Mouse (Mus musculus): ENCODE data around the gene Ush2a. TPM values are rescaled to one million over a fixed set of nuclear protein-coding genes. Genes with fewer than 3 reads are reported as not detected.

Ush2a gene
- polyA plus RNA-seq, 1 experiment from 2014 or later = 0.04 TPM

DNA sequence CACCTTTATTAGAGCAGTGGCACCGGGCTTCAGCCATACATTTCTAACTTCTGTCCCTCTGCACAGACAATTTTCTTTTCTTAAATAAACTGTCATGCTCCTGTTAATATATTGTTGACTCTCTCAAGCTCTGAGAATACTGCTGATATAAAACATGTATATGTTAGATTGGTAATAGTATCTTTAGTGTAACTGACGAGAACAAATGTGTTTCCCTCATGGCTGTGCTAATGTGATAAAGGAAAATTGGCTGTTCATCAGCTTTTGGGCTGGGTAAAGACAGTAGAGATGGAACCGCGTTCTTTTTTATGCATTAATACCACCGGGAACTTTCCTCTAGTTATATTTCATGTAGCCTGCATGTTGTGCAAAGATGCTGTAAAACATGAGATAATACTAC, 54.8 kb downstream of the Ush2a start:
- no peak overlapping the region for H3K4me3 ChIP-seq
- WGBS = 88% methylated on average over 5 of the region's 5 CpGs
- no peaks in the 10 kb centered on the region for H3K4me1 ChIP-seq
- no peaks in the 10 kb centered on the region for H3K9me3 ChIP-seq
- no peak overlapping the region for H3K9ac ChIP-seq
- H3K36me3 ChIP-seq = no peaks in the 10 kb centered on the region
- no peak overlapping the region for H3K27ac ChIP-seq
- no peak overlapping the region for H3K4me2 ChIP-seq (replicated peaks)
- ATAC-seq (ENCODE audit: low FRiP score, low read depth) = no peak
- no peaks in the 10 kb centered on the region for H3K27me3 ChIP-seq

DNA sequence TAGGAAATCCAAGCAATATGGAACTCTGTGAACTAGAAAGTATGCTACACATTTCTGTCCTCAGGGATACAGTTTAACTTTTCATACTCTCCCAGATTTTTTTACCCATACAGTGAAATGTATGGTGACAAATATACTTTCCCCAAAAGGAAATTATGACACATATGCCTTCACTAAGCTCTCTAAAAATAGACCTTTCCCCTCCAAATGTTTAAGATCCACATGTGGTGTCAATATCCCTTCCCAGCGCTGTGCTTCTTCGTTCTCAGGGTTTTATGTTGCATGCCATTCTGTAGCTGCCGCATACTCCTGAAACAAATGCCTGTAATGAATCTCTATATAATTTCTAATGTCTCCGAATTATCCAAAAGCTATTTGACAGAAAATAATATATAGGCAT, 58.4 kb downstream of the Ush2a start:
- no peak overlapping the region for H3K9ac ChIP-seq
- no peaks in the 10 kb centered on the region for H3K4me1 ChIP-seq
- H3K4me2 ChIP-seq (replicated peaks) = no peak overlapping the region
- no peak overlapping the region for H3K27ac ChIP-seq
- H3K4me3 ChIP-seq = no peak overlapping the region
- H3K9me3 ChIP-seq = no peaks in the 10 kb centered on the region
- 46% methylated on average over 4 of the region's 4 CpGs for WGBS
- H3K27me3 ChIP-seq = no peaks in the 10 kb centered on the region
- no peaks in the 10 kb centered on the region for H3K36me3 ChIP-seq
- peak; percentile 40 for ATAC-seq (ENCODE audit: low FRiP score, low read depth)

DNA sequence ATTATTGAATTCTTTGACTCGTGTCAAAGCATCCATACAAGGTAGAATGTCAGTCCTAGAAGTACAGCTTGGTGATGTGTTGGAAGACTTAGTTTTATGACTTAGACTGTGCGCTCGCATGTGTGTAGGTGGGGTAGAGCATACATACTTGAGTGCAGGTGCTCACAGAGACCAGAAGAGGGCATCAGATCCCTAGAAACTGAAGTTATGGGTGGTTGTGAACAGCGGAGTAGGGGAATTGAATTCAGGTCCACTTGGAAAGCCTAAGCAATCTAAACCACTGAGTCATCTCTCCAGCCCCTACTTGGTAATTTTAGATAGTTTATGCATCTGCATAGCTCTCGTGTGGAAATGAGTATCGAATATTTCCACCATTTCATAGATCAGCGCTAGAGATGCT, 59.7 kb downstream of the Ush2a start:
- Histone ChIP-seq H3K4me3 (no peak overlapping the region), H3K27me3 (no peaks in the 10 kb centered on the region), H3K4me1 (no peaks in the 10 kb centered on the region), H3K9me3 (no peaks in the 10 kb centered on the region), H3K36me3 (no peaks in the 10 kb centered on the region), H3K27ac (no peak overlapping the region), H3K9ac (no peak overlapping the region), H3K4me2 (replicated peaks) (no peak overlapping the region)
- WGBS = 83% methylated on average over 7 of the region's 7 CpGs
- ATAC-seq (ENCODE audit: low FRiP score, low read depth) = no peak

DNA sequence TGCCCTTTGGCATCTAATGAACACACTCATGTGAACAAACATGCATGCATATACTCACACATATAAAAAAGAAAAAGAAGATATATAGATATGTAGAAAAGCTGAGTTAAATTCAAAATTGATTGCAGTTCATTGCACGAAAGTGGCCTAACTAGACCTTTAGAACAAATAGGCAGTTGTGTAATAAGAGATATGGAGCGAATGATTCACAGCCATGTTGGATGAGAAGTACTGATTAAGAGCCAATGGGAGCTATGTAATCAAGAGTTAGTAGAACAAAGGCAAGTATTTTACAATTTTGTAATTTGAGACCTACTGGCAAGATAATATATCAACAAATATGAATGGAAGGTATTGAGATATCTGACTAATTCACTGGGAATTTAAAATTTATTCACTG, 68.6 kb downstream of the Ush2a start:
- no peak overlapping the region for H3K4me3 ChIP-seq
- no peaks in the 10 kb centered on the region for H3K27me3 ChIP-seq
- ATAC-seq (ENCODE audit: low FRiP score, low read depth) = no peak
- 91% methylated on average over 2 of the region's 2 CpGs for WGBS
- H3K9me3 ChIP-seq = no peaks in the 10 kb centered on the region
- H3K9ac ChIP-seq = no peak overlapping the region
- H3K4me1 ChIP-seq = no peaks in the 10 kb centered on the region
- no peaks in the 10 kb centered on the region for H3K36me3 ChIP-seq
- H3K4me2 ChIP-seq (replicated peaks) = no peak overlapping the region
- no peak overlapping the region for H3K27ac ChIP-seq

DNA sequence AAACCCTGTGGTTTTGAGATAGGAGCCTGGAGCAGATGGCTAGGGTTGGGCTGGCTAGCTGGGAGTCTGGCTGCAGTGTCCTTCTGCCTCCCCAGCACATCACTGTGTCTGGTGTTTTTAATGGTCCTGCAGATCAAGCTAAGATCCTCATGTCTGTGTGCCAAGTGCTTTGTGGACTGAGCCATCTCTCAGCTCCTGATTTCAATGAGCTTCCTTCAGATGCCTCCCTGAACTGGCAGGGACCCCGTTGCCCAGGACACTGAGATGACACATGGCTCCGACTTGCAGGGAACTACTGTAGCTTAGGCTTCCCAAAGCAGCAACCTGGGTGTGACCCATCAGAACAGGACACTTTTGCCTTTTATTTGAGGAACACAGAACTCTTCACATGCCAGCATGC, 72.1 kb downstream of the Ush2a start:
- Histone ChIP-seq H3K36me3 (no peaks in the 10 kb centered on the region), H3K27ac (no peak overlapping the region), H3K4me3 (no peak overlapping the region), H3K27me3 (no peaks in the 10 kb centered on the region), H3K9ac (no peak overlapping the region), H3K4me2 (replicated peaks) (no peak overlapping the region), H3K9me3 (no peaks in the 10 kb centered on the region), H3K4me1 (no peaks in the 10 kb centered on the region)
- WGBS = 75% methylated on average over 2 of the region's 2 CpGs
- no peak for ATAC-seq (ENCODE audit: low FRiP score, low read depth)

DNA sequence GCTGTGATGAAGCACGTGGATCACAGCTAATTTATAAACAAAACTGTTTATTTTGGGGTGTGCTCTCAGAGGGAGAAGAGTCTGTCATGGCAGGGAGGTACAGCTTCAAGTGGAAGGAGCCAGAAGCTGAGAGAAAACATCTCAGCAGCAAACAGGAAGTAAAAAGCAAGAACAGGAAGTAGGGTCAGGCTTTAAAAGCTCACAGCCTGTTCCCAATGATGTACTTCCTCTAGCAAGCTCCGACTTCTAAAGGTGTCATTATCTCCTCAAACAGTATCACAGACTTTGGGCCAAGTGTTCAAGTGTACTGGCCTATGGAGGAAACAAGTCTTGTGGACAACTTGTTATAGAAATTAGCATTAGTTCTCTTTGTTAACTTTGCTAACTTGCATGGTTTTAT, 85.9 kb downstream of the Ush2a start:
- 53% methylated on average over 2 of the region's 2 CpGs for WGBS
- no peaks in the 10 kb centered on the region for H3K4me1 ChIP-seq
- no peaks in the 10 kb centered on the region for H3K9me3 ChIP-seq
- H3K4me3 ChIP-seq = no peak overlapping the region
- no peak for ATAC-seq (ENCODE audit: low FRiP score, low read depth)
- no peaks in the 10 kb centered on the region for H3K27me3 ChIP-seq
- no peak overlapping the region for H3K9ac ChIP-seq
- H3K27ac ChIP-seq = no peak overlapping the region
- no peaks in the 10 kb centered on the region for H3K36me3 ChIP-seq
- H3K4me2 ChIP-seq (replicated peaks) = no peak overlapping the region

DNA sequence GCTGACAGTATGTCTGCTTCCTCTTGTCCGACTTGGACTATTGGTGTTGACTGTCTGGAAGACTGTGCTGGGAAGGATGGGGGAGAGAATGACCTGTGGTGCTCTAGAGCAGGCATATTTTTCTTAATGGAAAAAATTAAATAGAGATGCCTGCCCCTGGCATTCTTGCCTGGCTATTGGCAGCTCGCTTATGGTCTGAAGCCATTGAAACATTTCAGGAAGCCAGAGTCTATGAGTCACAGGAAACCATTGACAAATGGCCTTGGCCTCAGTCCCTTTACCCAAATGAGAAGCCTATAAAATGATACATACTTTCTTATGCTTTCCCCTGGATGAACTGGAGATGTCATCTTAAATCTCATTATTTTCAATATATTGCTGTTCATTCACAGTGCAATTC, 92.9 kb downstream of the Ush2a start:
- Histone ChIP-seq H3K9ac (no peak overlapping the region), H3K27ac (no peak overlapping the region), H3K27me3 (no peaks in the 10 kb centered on the region), H3K4me1 (no peaks in the 10 kb centered on the region), H3K36me3 (no peaks in the 10 kb centered on the region), H3K4me2 (replicated peaks) (no peak overlapping the region), H3K9me3 (no peaks in the 10 kb centered on the region), H3K4me3 (no peak overlapping the region)
- ATAC-seq (ENCODE audit: low FRiP score, low read depth) = no peak
- WGBS = 91% methylated on average over 2 of the region's 2 CpGs

DNA sequence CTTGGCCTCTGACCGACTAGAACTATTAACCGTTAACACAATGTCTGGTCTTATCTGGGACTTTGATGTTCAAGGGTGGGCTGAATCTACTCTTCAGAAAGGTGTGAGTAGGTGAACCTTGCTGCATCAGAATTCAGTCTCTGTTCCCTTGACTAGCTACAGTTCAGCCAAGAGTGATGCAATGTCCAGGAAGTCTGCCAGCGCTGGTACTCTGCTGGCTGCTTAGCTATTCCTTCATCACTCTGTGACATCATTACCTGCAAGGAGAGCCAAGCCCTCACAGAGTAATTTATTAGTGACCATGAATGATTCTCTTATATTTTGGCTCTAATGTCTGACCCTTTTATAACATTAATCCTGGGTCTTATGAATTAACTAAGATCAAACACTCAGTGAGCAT, 101.7 kb downstream of the Ush2a start:
- H3K9me3 ChIP-seq = no peaks in the 10 kb centered on the region
- 75% methylated on average over 3 of the region's 3 CpGs for WGBS
- H3K36me3 ChIP-seq = no peaks in the 10 kb centered on the region
- no peak overlapping the region for H3K27ac ChIP-seq
- 0 out of 2 replicates have a peak, but pooled peaks cover 5% of the 10 kb centered on the region for H3K4me1 ChIP-seq
- no peak overlapping the region for H3K9ac ChIP-seq
- H3K4me3 ChIP-seq = no peak overlapping the region
- no peak for ATAC-seq (ENCODE audit: low FRiP score, low read depth)
- H3K4me2 ChIP-seq (replicated peaks) = no peak overlapping the region
- H3K27me3 ChIP-seq = no peaks in the 10 kb centered on the region

DNA sequence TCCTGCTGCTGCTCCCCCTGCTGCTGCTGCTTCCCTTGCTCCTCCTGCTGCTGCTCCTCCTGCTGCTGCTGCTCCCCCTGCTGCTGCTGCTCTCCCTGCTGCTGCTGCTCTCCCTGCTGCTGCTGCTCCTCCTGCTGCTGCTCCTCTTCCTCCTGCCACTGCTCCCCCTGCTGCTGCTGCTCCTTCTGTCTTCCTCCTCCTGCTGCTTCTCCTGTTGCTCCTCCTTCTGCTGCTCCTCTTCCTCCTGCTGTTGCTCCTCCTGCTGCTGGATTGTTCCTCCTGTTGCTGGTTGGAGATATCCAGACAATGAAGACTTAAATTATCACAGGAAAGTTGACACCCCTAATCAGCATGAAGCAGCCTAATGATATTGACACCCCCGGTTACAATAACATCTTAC, 123.4 kb downstream of the Ush2a start:
- ATAC-seq (ENCODE audit: low FRiP score, low read depth) = no peak
- 0 out of 2 replicates have a peak, but pooled peaks cover 2% of the 10 kb centered on the region for H3K27me3 ChIP-seq
- no peak overlapping the region for H3K27ac ChIP-seq
- H3K36me3 ChIP-seq = no peaks in the 10 kb centered on the region
- H3K9ac ChIP-seq = no peak overlapping the region
- H3K4me1 ChIP-seq = no peaks in the 10 kb centered on the region
- H3K4me3 ChIP-seq = no peak overlapping the region
- H3K9me3 ChIP-seq = no peaks in the 10 kb centered on the region
- WGBS = 67% methylated on average over 1 of the region's 1 CpGs
- H3K4me2 ChIP-seq (replicated peaks) = no peak overlapping the region

DNA sequence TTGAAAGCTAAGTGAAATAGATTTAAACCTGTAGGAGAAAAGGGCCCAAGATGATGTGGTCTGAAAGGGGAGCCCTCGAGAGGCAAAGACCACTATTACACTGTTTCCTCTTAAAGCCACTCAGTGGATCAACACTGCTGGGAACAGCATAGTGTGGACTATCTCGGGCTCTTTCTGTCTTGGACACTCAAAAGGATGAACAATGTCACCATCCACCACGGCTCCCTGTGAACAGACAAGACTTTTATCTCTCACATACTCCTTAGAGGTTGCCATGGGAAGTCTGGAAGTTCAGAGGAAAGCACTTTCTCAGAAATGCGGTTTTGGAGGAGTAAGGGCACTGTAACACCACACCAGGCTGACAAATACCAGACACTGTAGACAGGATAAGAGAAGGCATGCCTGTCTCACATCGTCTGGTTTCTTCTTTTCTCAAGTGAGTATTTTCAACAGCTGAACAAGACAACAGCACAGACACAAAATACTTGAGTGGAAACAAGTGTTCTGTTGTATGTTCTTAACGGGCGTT, 124.0 kb downstream of the Ush2a start:
- Histone ChIP-seq H3K27ac (no peak overlapping the region), H3K4me2 (replicated peaks) (no peak overlapping the region), H3K4me3 (no peak overlapping the region), H3K4me1 (no peaks in the 10 kb centered on the region), H3K27me3 (0 out of 2 replicates have a peak, but pooled peaks cover 2% of the 10 kb centered on the region), H3K9me3 (no peaks in the 10 kb centered on the region), H3K9ac (no peak overlapping the region), H3K36me3 (no peaks in the 10 kb centered on the region)
- WGBS = 47% methylated on average over 7 of the region's 7 CpGs
- ATAC-seq (ENCODE audit: low FRiP score, low read depth) = no peak

DNA sequence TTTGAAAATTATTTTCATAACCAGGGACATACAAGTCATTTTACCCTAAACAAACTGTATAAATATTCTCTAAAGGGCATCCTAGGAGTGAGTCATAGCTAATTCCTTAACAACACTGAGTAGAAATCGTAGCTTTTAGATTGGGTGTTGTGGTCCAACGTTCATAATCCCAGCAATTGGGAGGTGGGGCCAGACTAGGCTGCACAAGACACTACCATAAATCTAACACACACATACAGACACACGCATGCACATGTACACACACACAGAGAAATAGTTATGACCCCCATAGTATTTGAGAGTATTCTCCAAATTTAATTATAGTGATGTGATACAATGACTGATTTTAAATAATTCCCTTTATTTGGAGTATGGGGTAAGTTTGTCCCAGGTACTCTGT, 125.5 kb downstream of the Ush2a start:
- no peak overlapping the region for H3K9ac ChIP-seq
- no peak overlapping the region for H3K27ac ChIP-seq
- H3K4me3 ChIP-seq = no peak overlapping the region
- ATAC-seq (ENCODE audit: low FRiP score, low read depth) = no peak
- WGBS = 83% methylated on average over 3 of the region's 3 CpGs
- no peaks in the 10 kb centered on the region for H3K36me3 ChIP-seq
- 0 out of 2 replicates have a peak, but pooled peaks cover 2% of the 10 kb centered on the region for H3K27me3 ChIP-seq
- H3K4me1 ChIP-seq = no peaks in the 10 kb centered on the region
- H3K9me3 ChIP-seq = no peaks in the 10 kb centered on the region
- H3K4me2 ChIP-seq (replicated peaks) = no peak overlapping the region

DNA sequence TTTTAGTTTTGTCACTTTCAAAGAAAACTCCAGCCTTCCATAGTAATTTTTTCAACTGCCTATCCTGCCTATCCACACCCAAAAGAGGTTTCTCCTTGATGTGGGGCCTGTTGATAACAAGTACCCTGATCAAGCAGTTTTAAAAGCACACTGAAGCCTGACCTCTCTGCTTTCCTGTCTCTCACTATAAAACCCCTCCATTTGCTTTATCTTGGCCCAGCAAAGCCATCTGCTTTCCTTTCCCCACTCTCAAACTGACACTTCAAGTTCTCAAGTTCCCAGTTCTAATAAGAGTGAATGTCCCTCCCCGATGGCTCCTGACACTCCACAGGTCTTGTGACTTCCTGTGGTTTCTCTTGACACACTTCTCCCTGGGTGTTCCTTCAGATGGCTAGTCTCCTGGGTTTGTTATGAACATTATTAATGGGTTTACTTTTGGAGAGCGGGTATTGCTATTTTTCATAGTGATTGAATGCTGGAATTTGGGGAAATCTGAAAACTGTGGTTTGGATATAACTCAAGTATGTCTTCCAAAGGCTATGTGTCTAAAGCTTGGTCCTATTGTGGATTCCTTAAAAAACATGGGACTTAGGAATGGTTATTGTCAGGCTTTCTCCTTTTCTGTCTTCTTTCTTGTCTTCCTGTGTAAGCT, 126.1 kb downstream of the Ush2a start:
- H3K36me3 ChIP-seq = no peaks in the 10 kb centered on the region
- no peak for ATAC-seq (ENCODE audit: low FRiP score, low read depth)
- no peaks in the 10 kb centered on the region for H3K4me1 ChIP-seq
- no peak overlapping the region for H3K4me3 ChIP-seq
- no peaks in the 10 kb centered on the region for H3K9me3 ChIP-seq
- H3K27ac ChIP-seq = no peak overlapping the region
- H3K27me3 ChIP-seq = 0 out of 2 replicates have a peak, but pooled peaks cover 2% of the 10 kb centered on the region
- no peak overlapping the region for H3K4me2 ChIP-seq (replicated peaks)
- no peak overlapping the region for H3K9ac ChIP-seq
- 50% methylated on average over 2 of the region's 2 CpGs for WGBS

DNA sequence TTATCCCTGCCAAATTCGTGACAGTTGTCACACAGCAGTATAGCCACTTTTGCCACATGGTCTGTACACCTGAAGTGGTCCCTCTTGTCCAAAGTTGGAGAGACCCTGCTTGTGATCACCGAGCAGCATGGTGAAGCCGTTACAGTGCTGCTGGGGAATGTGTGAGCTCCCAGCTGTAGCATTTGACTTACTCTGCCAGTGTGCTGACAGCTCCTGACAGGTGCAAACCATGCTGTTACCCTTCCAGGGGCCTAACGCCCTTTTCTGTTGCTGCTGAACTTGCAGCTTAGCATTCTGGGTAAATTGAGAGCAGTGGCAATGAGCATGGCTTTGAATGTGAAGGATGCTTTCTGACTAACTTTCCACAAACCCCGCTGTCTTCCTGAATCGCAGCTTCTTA, 128.3 kb downstream of the Ush2a start:
- H3K9me3 ChIP-seq = no peaks in the 10 kb centered on the region
- ATAC-seq (ENCODE audit: low FRiP score, low read depth) = peak; percentile 71; the same call in 1 of the 2 replicates
- no peak overlapping the region for H3K4me3 ChIP-seq
- 0 out of 2 replicates have a peak, but pooled peaks cover under 1% of the 10 kb centered on the region for H3K27me3 ChIP-seq
- H3K4me2 ChIP-seq (replicated peaks) = no peak overlapping the region
- no peaks in the 10 kb centered on the region for H3K36me3 ChIP-seq
- H3K4me1 ChIP-seq = no peaks in the 10 kb centered on the region
- no peak overlapping the region for H3K9ac ChIP-seq
- WGBS = 50% methylated on average over 6 of the region's 6 CpGs
- no peak overlapping the region for H3K27ac ChIP-seq
